Mouse (Mus musculus) CH12.LX (cell line): ENCODE data around the gene Rab14.

Experiments
- CTCF ChIP-seq, 2 experiments: IDR thresholded peaks in 1 of 2; conservative IDR thresholded peaks in 1 of 2; 2 replicates each; pipeline ENCODE4 v1.5.1; 2011 to 2012; ENCODE audit warnings: low read depth in 2 of 2, low read length in 2 of 2, improper control_type of control experiment in 1 of 2, inconsistent platforms in 1 of 2, mild to moderate bottlenecking in 1 of 2, moderate library complexity in 1 of 2
- E2F4 ChIP-seq: IDR thresholded peaks from 2 replicates; pipeline ENCODE4 v1.6.1; 2011; ENCODE audit warnings: low read depth, low read length, improper control_type of control experiment; ENCODE audit not compliant: insufficient replicate concordance
- JUND ChIP-seq: conservative IDR thresholded peaks from 2 replicates; pipeline ENCODE4 v1.6.1; 2011; ENCODE audit warnings: low read depth, low read length, improper control_type of control experiment
- POLR2A ChIP-seq: IDR thresholded peaks from 2 replicates; pipeline ENCODE4 v1.6.1; 2011; ENCODE audit warnings: low read depth, mild to moderate bottlenecking, improper control_type of control experiment, low read length
- TBP ChIP-seq: conservative IDR thresholded peaks from 2 replicates; pipeline ENCODE4 v1.6.1; 2011; ENCODE audit warnings: low read depth, low read length, improper control_type of control experiment
- USF1 ChIP-seq: IDR thresholded peaks from 2 replicates; pipeline ENCODE4 v1.6.1; 2014; ENCODE audit warnings: low read depth, mild to moderate bottlenecking, inconsistent platforms, low read length, improper control_type of control experiment
- USF2 ChIP-seq: conservative IDR thresholded peaks from 2 replicates; pipeline ENCODE4 v1.6.1; 2011; ENCODE audit warnings: low read depth, low read length, improper control_type of control experiment
- ZKSCAN1 ChIP-seq: IDR thresholded peaks from 2 replicates; pipeline ENCODE4 v1.6.1; 2012; ENCODE audit warnings: low read depth, inconsistent platforms, low read length, improper control_type of control experiment, borderline replicate concordance

GRCm38 (mm10) chr2:35216701-35217100 is 15.8 kb upstream of the Rab14 start:
- no peak for TF ChIP-seq CTCF (conservative IDR thresholded peaks at IDR 0.05 in 1 of 2, IDR thresholded peaks at IDR 0.05 in 1 of 2; ENCODE audit: low read depth in 2 of 2, low read length in 2 of 2)
- TF ChIP-seq POLR2A, result no peak
- TF ChIP-seq USF1, result no peak
- TF ChIP-seq TBP, result no peak
- TF ChIP-seq E2F4, result no peak
- no peak for TF ChIP-seq USF2
- no peak for TF ChIP-seq JUND
- TF ChIP-seq ZKSCAN1, result no peak
